Mouse (Mus musculus) limb, embryonic 11.5 days (tissue): Measurements from ENCODE around the gene Kank2. TPM values are rescaled to one million over a fixed set of nuclear protein-coding genes. Genes with fewer than 3 reads are reported as not detected.

Experiments used
- ATAC-seq: fragments of 200-750 bp; cut with Nextera tagmentation; 2 replicates; pipeline ENCODE4 v1.8.0; 2017; ENCODE audit warnings: low read depth; ENCODE audit not compliant: insufficient number of reproducible peaks, low FRiP score, low TSS enrichment
- DNase-seq: peaks from one replicate; pipeline ENCODE4 v3.0.0-alpha.2; 2015; ENCODE audit warnings: low spot score
- H3K27ac ChIP-seq: fragments of 300-500 bp; sonication (generic); replicated peaks from 2 replicates; pipeline ENCODE4 v1.5.1; 2014; ENCODE audit warnings: low read depth, mild to moderate bottlenecking, low read length
- H3K27me3 ChIP-seq: fragments of 300-500 bp; sonication (generic); 2 replicates; pipeline ENCODE4 v1.6.1; 2014; ENCODE audit warnings: mild to moderate bottlenecking, low read length, mixed read lengths; ENCODE audit not compliant: control insufficient read depth, insufficient read depth
- H3K36me3 ChIP-seq: fragments of 300-500 bp; sonication (generic); 2 replicates; pipeline ENCODE4 v1.6.1; 2014; ENCODE audit warnings: mild to moderate bottlenecking, low read length, moderate library complexity, mixed read lengths; ENCODE audit not compliant: control insufficient read depth, insufficient read depth
- H3K4me1 ChIP-seq: fragments of 300-500 bp; sonication (generic); 2 replicates; pipeline ENCODE4 v1.6.1; 2014; ENCODE audit warnings: low read length, mixed read lengths; ENCODE audit not compliant: control insufficient read depth, insufficient read depth
- H3K4me2 ChIP-seq: fragments of 300-500 bp; sonication (generic); 2 replicates; pipeline ENCODE4 v1.6.1; 2014; ENCODE audit warnings: low read depth, mild to moderate bottlenecking, moderate library complexity; ENCODE audit not compliant: severe bottlenecking
- H3K4me3 ChIP-seq: fragments of 300-500 bp; sonication (generic); 2 replicates; pipeline ENCODE4 v1.5.1; 2014; ENCODE audit warnings: low read depth, low read length
- H3K9ac ChIP-seq: fragments of 300-500 bp; sonication (generic); 2 replicates; pipeline ENCODE4 v1.6.1; 2014; ENCODE audit warnings: mild to moderate bottlenecking, low read length
- H3K9me3 ChIP-seq: fragments of 300-500 bp; sonication (generic); 2 replicates; pipeline ENCODE4 v1.6.1; 2016; ENCODE audit warnings: low read length; ENCODE audit not compliant: control insufficient read depth
- WGBS: fragments of 180-500 bp; shearing (Covaris S2); extraction: QIAGEN DNeasy Blood & Tissue Kit; methylation state at CpG from one replicate; pipeline ENCODE4 v1.1.7; 2014; 5-methylcytosine and 5-hydroxymethylcytosine counted together
- polyA plus RNA-seq: library from polyadenylated mRNA; unstranded; fragments of >200 nt; fragmentation: Nextera tagmentation; extraction: Ambion mirVana; gene quantifications from 2 replicates; pipeline ENCODE4 v1.2.1, GENCODE M21; 2014

Kank2 gene
- polyA plus RNA-seq, 1 experiment from 2014 or later = 11.6 TPM

- Histone ChIP-seq H3K36me3 (peaks cover 7% of the 10 kb centered on the region; the same call in 1 of the 2 replicates), H3K9me3 (no peaks in the 10 kb centered on the region), H3K27ac (no peak overlapping the region), H3K4me3 (peak overlapping the region; percentile 94), H3K4me1 (peaks cover 7% of the 10 kb centered on the region; the same call in 1 of the 2 replicates), H3K4me2 (peak overlapping the region; percentile 46), H3K9ac (peak overlapping the region; percentile 87; the same call in 1 of the 2 replicates), H3K27me3 (no peaks in the 10 kb centered on the region)
- no peak for DNase-seq
- 57% methylated on average over 14 of the region's 14 CpGs for WGBS
- ATAC-seq = no peak
Measured at GRCm38 (mm10) chr9:21758576-21759529, 39.7 kb downstream of the Kank2 start.

DNA sequence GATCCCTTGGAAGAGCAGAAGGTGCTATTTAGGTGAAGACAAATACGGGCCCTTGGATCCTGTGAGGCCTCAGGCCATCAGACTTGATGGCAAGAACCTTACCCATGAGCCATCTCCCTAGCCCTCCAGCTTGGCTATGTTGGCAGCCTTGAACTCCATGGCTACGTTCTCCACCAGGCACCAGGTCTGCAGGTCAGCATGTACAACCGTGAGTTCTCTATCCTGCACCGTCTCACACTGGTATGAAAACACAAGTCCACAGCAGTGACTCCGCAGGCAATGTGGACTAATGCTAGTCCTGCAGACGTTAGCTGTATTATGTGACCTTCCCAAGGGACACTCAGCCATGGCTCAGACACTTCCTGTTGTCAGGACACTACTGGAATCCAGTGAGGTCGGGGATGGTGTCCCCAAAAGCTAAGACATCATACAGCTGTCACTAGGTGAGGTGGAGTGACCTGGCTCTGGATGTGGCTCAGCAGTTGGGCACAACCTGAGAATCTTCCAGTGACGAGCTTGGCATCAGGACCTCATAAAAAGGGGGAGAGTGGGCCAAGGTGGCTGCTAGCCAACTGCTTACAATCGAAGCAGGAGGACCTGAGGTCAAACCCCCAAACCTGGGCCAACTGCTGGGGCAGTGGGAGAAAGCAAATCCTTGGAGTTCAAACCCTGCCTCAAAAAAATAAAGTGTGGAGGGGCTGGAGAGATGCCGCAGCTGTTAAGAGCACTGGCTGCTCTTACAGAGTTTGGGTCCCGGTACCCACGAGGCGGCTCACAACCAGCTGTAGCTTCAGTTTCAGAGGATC, 43.8 kb downstream of the Kank2 start:
- Histone ChIP-seq H3K4me2 (no peak overlapping the region), H3K9me3 (no peaks in the 10 kb centered on the region), H3K36me3 (peaks cover 7% of the 10 kb centered on the region; the same call in 1 of the 2 replicates), H3K27ac (no peak overlapping the region), H3K4me3 (no peak overlapping the region), H3K4me1 (peaks cover 9% of the 10 kb centered on the region; the same call in 1 of the 2 replicates), H3K27me3 (no peaks in the 10 kb centered on the region), H3K9ac (no peak overlapping the region)
- WGBS = 86% methylated on average over 13 of the region's 13 CpGs
- ATAC-seq = no peak
- no peak for DNase-seq

DNA sequence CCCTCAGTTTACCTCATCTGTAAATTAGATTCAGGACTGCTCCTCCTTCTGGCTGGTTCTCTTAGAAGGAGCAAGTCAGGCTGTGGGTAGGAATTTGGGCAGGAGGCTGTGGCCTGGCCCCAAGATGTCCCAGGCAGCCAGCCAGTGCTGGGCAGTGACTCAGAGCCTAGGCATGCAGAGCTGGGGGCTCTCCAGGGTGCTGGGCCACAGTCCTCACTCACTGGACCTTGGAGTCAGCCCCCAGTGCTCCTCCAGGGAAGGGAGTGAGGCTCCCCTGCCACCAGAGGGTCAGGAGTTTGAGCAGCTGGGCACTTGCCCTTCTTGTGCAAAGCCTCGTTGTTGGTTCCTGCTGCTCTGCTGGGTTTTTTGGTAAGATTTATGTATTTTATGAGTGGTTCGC, 44.5 kb downstream of the Kank2 start:
- 82% methylated on average over 2 of the region's 2 CpGs for WGBS
- H3K4me2 ChIP-seq = no peak overlapping the region
- no peak overlapping the region for H3K9ac ChIP-seq
- H3K4me1 ChIP-seq = peaks cover 8% of the 10 kb centered on the region; the same call in 1 of the 2 replicates
- no peak overlapping the region for H3K27ac ChIP-seq
- H3K9me3 ChIP-seq = no peaks in the 10 kb centered on the region
- H3K4me3 ChIP-seq = no peak overlapping the region
- peaks cover 9% of the 10 kb centered on the region; the same call in 1 of the 2 replicates for H3K36me3 ChIP-seq
- DNase-seq = no peak
- no peaks in the 10 kb centered on the region for H3K27me3 ChIP-seq
- ATAC-seq = no peak

GRCm38 (mm10) chr9:21752252-21752792, 46.2 kb downstream of the Kank2 start:
- WGBS = 55% methylated on average over 10 of the region's 10 CpGs
- H3K4me2 ChIP-seq = no peak overlapping the region
- no peak overlapping the region for H3K27ac ChIP-seq
- DNase-seq (no peak), ATAC-seq (no peak)
- H3K9me3 ChIP-seq = no peaks in the 10 kb centered on the region
- H3K4me3 ChIP-seq = no peak overlapping the region
- no peak overlapping the region for H3K9ac ChIP-seq
- H3K27me3 ChIP-seq = no peaks in the 10 kb centered on the region
- H3K4me1 ChIP-seq = 0 out of 2 replicates have a peak, but pooled peaks cover 2% of the 10 kb centered on the region
- peaks cover 22% of the 10 kb centered on the region for H3K36me3 ChIP-seq

DNA sequence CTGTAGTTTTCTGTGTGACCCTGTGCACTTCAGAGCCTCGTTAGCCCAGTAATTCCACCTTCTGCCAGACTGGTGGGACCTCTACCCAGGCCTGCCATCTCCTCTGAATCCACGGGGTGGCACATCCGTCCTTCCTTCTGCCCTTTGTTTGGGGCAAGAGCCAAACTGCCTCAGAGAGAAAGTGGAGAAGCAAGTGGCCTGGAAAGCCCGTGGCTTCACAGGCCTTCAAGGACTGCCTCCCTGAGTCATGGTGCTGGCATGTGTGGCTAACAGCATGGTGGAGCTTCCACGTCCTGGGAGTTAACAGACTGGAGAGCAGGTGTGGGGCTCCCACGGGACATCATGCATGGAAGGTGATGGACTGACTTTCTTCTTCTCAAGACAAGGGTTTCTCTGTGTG, 47.2 kb downstream of the Kank2 start:
- 73% methylated on average over 6 of the region's 6 CpGs for WGBS
- Histone ChIP-seq H3K27ac (no peak overlapping the region), H3K9me3 (no peaks in the 10 kb centered on the region), H3K36me3 (peaks cover 25% of the 10 kb centered on the region), H3K4me1 (0 out of 2 replicates have a peak, but pooled peaks cover 2% of the 10 kb centered on the region), H3K9ac (no peak overlapping the region), H3K27me3 (no peaks in the 10 kb centered on the region), H3K4me3 (no peak overlapping the region), H3K4me2 (no peak overlapping the region)
- ATAC-seq (no peak), DNase-seq (no peak)

GRCm38 (mm10) chr9:21750370-21750769, 48.2 kb downstream of the Kank2 start:
- no peak overlapping the region for H3K9ac ChIP-seq
- no peak overlapping the region for H3K4me2 ChIP-seq
- no peak overlapping the region for H3K27ac ChIP-seq
- no peak for ATAC-seq
- WGBS = 70% methylated on average over 3 of the region's 3 CpGs
- no peak overlapping the region for H3K4me3 ChIP-seq
- H3K27me3 ChIP-seq = no peaks in the 10 kb centered on the region
- DNase-seq = no peak
- peaks cover 28% of the 10 kb centered on the region for H3K36me3 ChIP-seq
- H3K4me1 ChIP-seq = 0 out of 2 replicates have a peak, but pooled peaks cover 2% of the 10 kb centered on the region
- no peaks in the 10 kb centered on the region for H3K9me3 ChIP-seq

GRCm38 (mm10) chr9:21749382-21750118, 49.0 kb downstream of the Kank2 start:
- DNase-seq = no peak
- no peak overlapping the region for H3K27ac ChIP-seq
- 87% methylated on average over 6 of the region's 6 CpGs for WGBS

More at GRCm38 (mm10) chr9:21749382-21750118, 49.0 kb downstream of the Kank2 start:
- Histone ChIP-seq H3K27me3 (no peaks in the 10 kb centered on the region), H3K4me3 (no peak overlapping the region), H3K9me3 (no peaks in the 10 kb centered on the region), H3K4me1 (0 out of 2 replicates have a peak, but pooled peaks cover 2% of the 10 kb centered on the region), H3K4me2 (no peak overlapping the region), H3K36me3 (peaks cover 36% of the 10 kb centered on the region), H3K9ac (no peak overlapping the region)
- no peak for ATAC-seq
